Mouse (Mus musculus) mouse embryonic stem cell (cell line): ENCODE measurements around the gene Ptprf.

Experiments used
- in situ Hi-C, 2 experiments: fragments of 300-500 bp; cut with MboI; formaldehyde crosslinking; loops; 1 replicate in 1 of 2; 3 replicates in 1 of 2; pipeline ENCODE4 v1.14.3; 2019 to 2020; ENCODE audit warnings: low sequenced_read_pairs in 2 of 2, low pct_unique_long_range_greater_than_20kb in 1 of 2, mixed read lengths in 1 of 2; ENCODE audit not compliant: unreplicated experiment in 1 of 2

Gene Ptprf

DNA sequence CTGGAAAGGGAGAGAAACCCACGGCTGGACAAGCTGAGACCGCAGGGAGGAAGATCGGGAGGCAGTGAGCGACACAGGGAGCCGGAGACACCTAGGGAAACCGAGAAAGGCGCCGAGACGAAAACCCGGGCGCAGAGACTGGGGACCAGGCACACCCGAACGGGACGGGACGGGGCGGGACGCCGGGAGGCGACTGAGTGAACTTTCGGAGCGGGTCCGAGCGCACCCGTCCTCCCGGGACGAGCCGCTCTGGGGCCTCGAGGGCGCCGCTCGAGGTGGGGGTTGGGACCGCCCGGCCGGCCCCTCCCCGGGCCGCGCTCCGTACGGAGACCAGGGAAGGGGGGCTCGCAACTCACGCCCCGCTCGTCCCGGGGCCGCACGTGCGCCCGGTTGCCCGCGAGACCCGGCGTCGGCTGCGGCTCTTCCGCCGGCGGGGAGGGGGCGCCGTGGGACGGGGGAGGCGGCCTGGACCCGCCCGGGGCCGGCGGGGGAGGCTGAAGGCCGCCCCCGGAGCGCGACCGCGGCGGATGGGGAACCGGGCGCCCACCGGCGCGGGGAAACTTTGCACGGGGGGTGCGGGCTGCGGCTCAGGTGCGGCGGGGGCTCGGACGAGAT lies 682 bp downstream of the Ptprf start:
- in situ Hi-C loops, result loop anchor here (10.0 kb wide), 2 partner anchors 76 to 206 kb away; no protein-coding TSS in a partner anchor

DNA sequence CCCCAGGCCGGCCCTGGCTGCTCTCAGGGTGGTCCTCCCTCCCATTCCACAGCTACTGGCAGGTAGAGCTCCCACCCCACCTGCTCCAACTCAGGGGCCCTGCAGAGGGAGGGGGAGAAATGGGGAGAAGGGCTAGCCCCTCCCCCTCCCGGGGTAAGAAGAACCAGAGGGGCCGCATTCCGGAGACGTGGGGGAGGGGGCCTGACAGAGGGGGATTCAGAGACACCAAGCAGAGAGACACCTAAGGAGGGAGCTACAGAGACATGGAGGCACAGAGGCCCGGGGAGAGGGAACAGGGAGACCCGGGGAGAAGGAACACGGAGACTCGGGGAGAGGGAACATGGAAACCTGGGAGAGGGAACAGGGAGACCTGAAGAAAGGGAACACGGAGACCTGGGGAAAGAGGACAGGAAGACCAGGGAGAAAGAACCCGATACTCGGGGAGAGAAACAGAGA lies 1.2 kb downstream of the Ptprf start:
- in situ Hi-C loops, result loop anchor here (10.0 kb wide), 2 partner anchors 75 to 205 kb away; no protein-coding TSS in a partner anchor

DNA sequence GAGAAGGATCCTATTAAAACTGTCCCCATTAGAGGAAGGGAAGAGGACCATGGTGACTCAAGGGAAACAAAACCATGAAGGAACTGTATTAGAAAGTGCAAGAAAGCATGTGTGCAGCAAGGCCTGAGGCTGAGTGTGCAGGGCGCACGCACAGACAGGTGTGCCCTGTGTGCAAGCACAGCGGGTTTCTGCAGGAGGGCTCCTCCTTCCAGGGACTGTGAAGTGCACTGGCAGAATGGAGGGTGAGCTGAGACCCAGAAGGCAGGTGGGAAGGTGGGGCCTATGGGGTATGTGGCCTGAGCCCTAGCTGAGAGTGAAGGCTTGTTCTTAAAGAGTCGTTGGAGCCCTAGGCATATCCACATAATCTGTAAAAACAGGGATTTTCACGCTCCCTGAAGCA lies 1.9 kb downstream of the Ptprf start:
- in situ Hi-C loops, result no loop called here

DNA sequence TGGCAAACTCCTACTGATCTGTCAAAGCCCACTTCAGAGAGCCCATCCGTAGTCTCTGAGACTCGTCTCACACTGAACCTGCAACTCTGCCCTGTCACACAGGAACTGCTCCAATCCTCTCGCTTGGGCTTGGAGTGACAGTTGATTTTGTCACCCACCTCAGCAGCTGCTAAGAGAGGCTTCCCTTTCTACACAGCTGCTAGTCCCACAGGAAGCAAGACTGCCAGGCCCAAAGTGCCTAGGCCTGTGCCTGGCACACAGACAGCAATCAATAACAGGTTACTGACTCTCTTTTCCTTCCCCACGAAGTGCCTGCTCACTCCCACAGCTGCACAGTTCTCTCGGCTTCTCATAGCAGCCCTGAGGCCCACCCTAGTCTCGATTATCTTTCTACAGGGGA lies 2.7 kb downstream of the Ptprf start:
- in situ Hi-C loops, result no loop called here

DNA sequence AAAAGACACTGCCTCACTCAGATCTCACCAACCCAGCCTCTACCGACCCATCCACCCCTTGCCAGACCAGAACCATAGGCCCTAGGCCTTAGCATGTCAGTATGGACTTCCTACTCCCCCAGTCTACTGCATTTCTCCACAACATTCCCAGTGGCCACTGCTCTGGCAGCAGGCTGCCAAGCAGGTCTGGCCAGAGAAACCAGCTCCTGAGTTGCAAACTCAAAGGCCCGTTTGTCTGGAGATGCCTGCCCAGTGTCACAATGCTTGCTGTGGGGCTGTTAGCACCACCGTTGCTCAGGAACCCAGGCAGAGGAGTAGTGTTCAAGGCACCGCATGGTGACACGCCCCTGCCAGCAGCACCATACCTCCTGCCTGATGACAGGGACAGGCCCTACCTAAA lies 5.0 kb downstream of the Ptprf start:
- in situ Hi-C loops, result no loop called here

DNA sequence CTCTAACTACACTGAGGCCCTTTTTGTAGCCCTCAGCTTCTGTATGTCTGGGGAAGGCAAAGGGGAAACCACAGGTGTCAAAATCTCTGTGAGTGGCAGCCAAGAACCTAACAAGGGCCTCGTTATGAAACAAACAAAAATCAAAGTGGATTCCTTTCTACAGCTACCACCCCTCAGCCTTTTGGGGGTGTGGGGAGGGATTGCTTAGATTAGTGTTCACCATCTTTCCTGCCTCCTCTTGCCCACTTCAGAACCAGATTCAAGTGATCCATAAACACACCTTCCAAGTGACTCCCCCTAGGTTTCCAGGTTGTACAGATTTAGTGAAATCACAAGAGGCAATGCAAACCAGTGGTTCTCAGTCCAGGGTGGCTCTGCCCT lies 9.0 kb downstream of the Ptprf start:
- in situ Hi-C loops, result no loop called here

DNA sequence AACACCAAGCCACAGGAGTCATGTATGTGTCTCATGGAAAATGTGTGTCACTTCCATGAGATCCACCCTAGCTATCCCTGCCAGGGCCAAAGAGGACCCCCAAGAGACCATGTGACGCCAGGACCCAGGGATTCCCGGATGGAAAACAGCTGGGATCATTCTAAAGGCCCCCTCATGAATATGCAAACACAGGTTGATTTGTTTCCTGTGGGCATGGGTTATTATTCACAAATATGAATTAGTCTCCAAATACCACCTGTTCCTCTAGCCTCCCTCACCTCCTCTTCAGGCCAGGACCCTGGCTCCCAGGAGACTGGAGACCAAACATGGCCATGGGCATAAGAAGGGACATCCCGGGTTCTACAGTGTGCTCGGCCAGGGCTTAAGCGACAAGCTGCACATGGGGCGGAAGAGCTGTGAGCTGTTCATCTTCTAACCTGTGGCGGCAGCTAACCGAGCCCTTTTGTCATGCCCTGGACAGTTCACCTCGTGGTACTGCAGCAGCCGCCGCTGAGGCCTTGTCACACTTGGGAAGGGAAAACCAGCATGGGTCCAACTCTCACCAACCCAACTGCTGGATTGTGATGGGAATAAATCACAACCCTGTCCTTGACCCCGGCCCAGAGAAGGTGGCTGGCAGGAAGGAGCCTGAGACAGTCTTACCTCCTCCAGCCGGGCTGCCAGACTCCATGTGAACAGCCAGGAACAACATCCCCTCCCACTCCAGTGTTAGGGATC lies 9.6 kb downstream of the Ptprf start:
- in situ Hi-C loops, result no loop called here

DNA sequence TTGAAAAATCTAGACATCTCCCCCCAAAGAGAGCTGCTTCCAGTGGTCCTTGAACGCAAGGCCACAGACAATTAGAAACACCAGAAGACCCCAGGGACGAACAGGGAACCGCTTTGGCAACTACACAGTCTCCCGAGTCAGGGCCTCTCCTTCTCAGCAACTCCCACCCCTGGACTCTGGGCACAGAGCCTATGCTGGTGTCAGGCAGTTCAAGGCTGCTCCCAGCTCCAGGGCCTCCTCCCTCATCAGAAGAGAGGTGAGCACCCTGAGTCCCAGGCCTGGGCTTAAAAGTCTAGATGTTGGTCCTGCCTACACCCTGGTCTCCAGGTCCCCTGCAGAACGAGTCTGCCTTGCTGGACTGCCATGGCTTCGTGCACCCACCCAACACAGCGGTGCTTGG lies 10.7 kb downstream of the Ptprf start:
- in situ Hi-C loops, result no loop called here

DNA sequence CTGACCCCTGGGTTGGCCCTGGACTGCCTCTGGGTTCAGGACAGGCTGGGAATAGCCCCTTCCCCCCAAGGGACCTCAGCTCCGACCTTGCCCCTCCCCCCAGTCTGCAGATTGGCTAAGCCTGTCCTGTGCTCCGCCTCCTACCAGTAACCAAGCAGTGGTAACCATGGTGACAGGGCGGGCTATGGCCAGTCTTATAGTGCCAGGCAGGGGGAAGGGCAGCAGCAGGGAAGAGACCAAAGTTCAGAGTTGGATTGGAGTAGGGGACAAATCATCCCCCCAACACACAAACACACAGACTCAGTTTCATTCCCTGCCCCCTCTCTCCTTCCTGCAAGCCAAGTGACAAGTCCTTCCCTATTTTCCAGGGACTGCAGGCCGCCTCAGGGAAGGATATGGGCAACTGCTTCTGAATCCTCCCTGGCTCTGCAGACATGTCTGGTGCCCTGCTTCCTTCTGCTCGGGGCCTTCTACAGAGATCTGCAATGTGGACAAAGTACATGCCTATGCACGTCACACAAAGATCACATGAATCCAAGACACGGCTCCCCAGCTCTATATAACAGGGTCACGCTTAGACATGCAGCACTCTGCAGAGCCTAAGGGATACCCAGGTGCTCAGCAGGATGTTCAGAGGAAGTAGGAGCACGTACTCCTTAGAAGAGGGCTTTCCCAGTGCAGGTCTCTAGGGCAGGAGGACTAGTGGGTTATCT lies 14.5 kb downstream of the Ptprf start:
- in situ Hi-C loops, result no loop called here

DNA sequence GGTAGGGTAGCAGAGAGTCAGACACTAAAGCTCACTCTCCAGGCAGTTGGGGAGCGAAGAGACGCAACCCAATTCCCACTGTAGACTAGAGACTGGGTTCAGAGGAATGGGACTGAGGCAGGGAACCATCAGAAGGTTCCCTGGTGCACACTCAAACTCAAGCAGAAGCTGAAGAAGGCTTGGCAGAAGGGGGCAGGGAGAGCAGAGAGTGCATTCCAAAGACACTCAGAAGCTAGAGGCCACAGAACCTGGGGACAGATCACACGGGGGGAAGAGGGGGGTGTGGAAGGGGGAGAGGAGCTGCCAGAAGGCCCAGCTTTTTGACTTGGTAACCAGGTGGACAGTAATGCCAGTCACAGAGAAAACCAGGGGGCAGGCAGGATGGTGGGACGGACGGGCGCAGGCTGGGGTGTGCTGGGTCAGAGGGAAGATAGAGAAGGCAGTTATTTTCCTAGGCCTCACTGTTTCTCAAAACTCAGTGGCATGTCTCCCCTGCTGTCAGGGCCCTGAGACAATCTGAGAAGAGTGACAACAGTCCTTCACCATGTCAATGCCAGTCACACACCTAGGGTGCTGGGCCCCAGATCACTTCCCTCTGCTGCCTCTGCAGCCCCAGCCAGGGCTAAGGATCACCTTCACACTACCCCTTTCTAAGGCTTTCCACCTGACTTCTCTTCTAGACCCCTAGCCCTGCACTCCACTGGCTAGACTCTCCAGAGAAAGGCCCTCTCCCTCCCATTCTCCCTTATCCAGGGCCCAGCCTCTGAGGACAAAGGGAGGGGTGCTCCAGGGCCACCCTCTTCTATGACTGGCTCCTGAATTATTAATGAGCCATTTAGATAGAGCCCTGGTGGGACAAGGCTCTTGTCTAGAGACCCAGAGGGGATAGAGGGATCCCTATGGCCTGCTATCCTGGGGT lies 15.3 kb downstream of the Ptprf start:
- in situ Hi-C loops, result no loop called here

DNA sequence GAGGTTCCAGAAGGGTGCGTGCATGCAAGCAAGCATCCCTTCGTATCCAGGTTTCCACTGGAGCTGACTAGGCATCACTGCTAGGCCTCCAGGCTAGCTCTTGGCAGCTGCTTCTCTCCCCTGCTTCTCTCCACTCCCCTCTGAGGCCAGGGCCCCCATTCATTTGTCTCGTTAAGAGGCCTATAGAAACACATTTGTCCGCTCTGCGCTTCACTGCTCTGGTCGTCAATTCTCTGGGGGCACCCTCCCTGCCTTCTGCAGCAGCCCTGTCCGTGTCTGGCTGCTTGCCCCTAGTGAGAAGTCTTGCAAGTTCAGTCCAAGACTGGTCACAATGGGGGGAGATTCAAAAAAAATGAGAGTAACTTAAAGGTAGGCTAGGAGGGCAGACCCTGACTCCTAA lies 16.7 kb downstream of the Ptprf start:
- in situ Hi-C loops, result no loop called here

DNA sequence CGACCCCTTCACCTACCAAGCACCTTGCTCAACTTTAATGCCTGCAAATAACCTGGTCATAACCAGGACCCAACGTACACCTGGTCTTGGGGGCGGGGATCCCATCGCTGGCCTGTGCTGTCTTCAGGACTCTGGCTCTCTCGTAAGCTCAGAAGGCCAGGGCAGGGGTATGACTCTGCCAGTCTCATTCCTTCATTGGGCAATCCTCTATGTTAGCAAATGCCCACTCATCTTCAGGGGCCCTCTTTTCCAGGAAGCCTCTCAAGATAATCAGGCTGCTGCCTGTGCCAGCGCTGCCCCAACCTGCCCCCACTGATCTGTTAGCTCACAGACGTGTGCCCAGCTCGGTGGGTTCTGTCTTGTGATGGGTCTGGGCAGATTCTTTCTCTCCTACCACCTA lies 17.2 kb downstream of the Ptprf start:
- in situ Hi-C loops, result no loop called here

DNA sequence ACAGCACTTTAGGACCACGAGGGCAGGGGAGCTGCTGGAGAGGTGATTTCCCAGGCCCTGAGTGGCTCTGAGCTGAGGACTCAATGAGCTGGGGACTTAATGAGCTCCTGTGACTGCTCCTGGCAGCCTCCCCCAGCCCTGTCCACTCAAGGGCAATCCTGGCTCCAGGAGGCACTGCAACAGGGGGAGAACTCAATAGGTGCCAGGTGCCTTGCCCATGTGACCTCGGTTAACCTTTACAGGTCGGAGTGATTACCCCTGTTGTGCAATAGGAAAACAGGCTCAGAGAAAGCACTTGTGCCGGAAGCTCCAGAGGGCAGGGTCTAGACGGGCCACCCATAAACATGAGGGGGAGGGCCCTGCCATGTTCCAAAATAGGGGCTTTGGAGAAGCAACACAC lies 17.7 kb downstream of the Ptprf start:
- in situ Hi-C loops, result no loop called here

DNA sequence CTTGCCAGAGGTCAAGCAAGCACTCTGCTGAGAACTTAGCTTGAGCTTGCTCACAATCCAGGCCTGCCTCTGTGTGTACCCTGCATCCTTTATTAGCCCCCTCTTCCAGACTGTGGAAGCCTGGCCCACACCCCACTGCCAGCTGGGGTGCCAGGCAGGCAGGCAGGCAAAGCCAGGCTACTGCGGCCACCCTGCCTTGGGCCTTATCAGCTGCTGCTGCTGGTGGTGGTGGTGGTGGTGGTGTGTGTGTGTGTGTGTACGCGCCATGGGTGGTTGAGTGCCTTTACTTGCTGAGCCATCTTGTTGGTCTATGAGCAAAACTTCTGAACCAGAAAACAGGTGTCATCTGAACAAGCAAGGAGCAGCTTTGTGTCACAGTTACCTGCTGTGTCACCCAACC lies 18.3 kb downstream of the Ptprf start:
- in situ Hi-C loops, result no loop called here

DNA sequence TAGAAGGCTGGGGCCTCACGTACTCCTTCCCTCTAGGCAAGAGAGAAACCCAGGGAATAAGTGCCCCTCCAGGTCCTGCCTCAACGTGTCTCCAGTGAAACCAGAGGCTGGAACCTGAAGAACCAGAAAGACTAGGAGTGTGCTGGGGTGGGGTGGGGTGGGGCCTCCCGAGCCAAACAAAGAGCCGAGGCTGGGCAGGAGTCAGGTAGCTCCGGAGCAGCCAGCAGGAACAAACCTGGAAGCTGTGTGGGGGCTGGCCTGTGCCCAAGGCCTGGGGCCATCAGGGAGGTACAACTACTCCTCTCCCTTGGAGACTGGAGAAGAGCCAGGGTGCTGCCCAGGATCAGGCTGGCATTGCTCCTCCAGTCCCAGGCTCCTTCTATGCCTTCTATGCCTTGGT lies 18.9 kb downstream of the Ptprf start:
- in situ Hi-C loops, result no loop called here

DNA sequence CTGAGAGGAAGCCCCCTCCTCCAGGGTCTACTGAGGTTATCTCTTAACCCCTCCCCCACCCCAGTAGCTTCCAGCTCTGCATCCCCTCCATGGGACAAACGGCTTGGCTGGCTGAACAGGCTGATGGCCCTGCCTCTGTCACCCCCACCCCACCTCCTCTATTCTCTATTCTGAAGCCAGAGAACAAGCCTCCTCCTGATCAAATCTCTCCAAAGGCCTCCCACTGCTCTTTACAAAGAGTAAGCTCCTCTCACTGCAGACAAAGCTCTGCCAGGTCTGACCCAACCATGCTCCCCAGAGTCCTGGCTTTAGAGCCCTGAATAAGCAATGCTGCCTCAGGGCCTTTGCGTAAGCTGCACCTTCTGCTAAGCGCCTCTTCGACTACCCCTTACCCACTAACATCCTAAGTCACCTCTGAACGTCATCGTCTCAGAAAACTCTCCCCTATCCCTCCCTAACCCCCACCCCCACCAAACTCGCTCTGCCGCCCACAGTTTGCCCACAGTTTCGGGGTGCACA lies 19.6 kb downstream of the Ptprf start:
- in situ Hi-C loops, result no loop called here

DNA sequence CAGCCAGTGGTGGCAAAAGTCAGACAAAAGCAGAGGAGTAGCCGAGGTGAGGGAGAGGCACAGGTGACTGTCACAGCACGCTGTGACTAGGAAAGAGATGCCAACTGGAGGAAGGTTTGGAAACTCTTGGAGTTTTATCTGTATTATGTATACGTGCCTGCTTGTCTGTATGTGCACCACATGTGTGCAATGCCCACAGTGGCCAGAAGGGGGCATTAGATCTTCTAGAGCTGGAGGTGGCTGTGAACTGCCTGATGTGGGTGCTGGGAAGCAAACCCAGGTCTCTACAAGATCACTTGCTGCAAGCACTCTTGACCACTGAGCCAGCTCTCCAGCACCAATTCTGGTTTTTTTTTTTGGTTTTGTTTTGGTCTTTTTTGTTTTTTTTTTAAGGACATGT lies 20.5 kb downstream of the Ptprf start:
- in situ Hi-C loops, result no loop called here

DNA sequence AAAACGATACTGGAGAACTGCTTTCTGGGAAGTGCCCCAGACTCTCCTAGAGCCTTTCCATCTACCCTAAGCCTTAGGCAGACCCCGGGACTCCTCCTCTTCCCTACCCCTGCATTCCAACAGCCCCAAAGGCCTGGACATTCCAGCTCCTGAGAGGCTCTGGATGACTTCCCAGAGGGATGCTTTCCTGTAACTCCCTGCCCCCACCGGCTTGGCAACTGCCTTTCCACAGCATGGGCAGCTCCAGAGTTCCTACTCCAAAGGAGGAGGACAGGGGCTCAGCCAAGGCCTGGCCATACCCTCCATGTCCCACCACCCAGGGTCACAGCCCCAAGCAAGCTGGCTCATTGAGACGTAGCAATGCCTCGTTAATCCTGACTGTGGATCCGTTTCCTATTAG lies 21.2 kb downstream of the Ptprf start:
- in situ Hi-C loops, result no loop called here
